Mouse (Mus musculus) small intestine, adult 2 months (tissue): ENCODE measurements around the gene Nid1. TPM values are rescaled to one million over a fixed set of nuclear protein-coding genes. Genes with fewer than 3 reads are reported as not detected.
"Not testable (repeated sequence)": the region's sequence is repeated elsewhere in the genome, so short reads cannot be mapped to it uniquely, and the experiment has no call there.

Source experiments
- H3K27ac ChIP-seq: fragments of 200-500 bp; 2 replicates; pipeline ENCODE4 v1.5.1; 2012; ENCODE audit warnings: low read depth, low read length, control low read depth, inconsistent platforms; ENCODE audit not compliant: insufficient read depth
- H3K27me3 ChIP-seq: fragments of 200-500 bp; 2 replicates; pipeline ENCODE4 v1.6.1; 2012; ENCODE audit warnings: mild to moderate bottlenecking, moderate library complexity, low read length, inconsistent platforms; ENCODE audit not compliant: control insufficient read depth, insufficient read depth
- H3K36me3 ChIP-seq: fragments of 200-500 bp; 2 replicates; pipeline ENCODE4 v1.6.1; 2012; ENCODE audit warnings: mild to moderate bottlenecking, low read length, control low read depth, inconsistent platforms; ENCODE audit not compliant: control insufficient read depth, insufficient read depth
- H3K4me1 ChIP-seq: fragments of 200-500 bp; 2 replicates; pipeline ENCODE4 v1.6.1; 2012; ENCODE audit warnings: low read length, inconsistent platforms, mixed read lengths; ENCODE audit not compliant: control insufficient read depth, insufficient read depth, insufficient read length
- H3K4me3 ChIP-seq: fragments of 200-500 bp; 2 replicates; pipeline ENCODE4 v1.5.1; 2012; ENCODE audit warnings: low read depth, mild to moderate bottlenecking, control low read depth, inconsistent platforms, low read length, moderate library complexity
- CTCF ChIP-seq: fragments of 200-500 bp; IDR thresholded peaks from 2 replicates; pipeline ENCODE4 v1.5.1; 2012; ENCODE audit warnings: low read depth, mild to moderate bottlenecking, control low read depth, inconsistent platforms, low read length, moderate library complexity, mixed read lengths; ENCODE audit not compliant: insufficient replicate concordance, insufficient read length; ENCODE audit errors: extremely low read depth
- POLR2A ChIP-seq: fragments of 200-500 bp; IDR thresholded peaks from 2 replicates; pipeline ENCODE4 v1.6.1; 2012; ENCODE audit warnings: low read depth, mild to moderate bottlenecking, control low read depth, inconsistent platforms, low read length, moderate library complexity
- WGBS: fragments of 180-500 bp; shearing (Covaris S2); methylation state at CpG from one replicate; pipeline ENCODE4 v1.1.7; 2018; 5-methylcytosine and 5-hydroxymethylcytosine counted together
- polyA plus RNA-seq: library from polyadenylated mRNA; depleted of rRNA; stranded (reverse); fragments of >200 nt; gene quantifications from 2 replicates; pipeline ENCODE4 v1.2.3, GENCODE M21; 2012

Gene Nid1
- polyA plus RNA-seq, 1 experiment, result 26.2 TPM

- not testable (repeated sequence) for H3K36me3 ChIP-seq, H3K4me3 ChIP-seq, H3K27ac ChIP-seq, H3K4me1 ChIP-seq, H3K27me3 ChIP-seq
- 80% methylated on average over 6 of the region's 6 CpGs for WGBS
These were observed 16.0 kb downstream of the Nid1 start for GRCm38 (mm10) chr13:13453332-13453731.

GRCm38 (mm10) chr13:13454249-13454648, 16.9 kb downstream of the Nid1 start:
- WGBS, result 82% methylated on average over 7 of the region's 7 CpGs
- H3K36me3 ChIP-seq, H3K27ac ChIP-seq, H3K4me3 ChIP-seq, H3K4me1 ChIP-seq, H3K27me3 ChIP-seq: not testable (repeated sequence)

- H3K36me3 ChIP-seq, H3K4me1 ChIP-seq, H3K27ac ChIP-seq, H3K4me3 ChIP-seq, H3K27me3 ChIP-seq: not testable (repeated sequence)
- 57% methylated on average over 9 of the region's 9 CpGs for WGBS
These were observed 18.5 kb downstream of the Nid1 start for GRCm38 (mm10) chr13:13455632-13456492.

- no peaks in the 10 kb centered on the region for H3K27me3 ChIP-seq
- no peak overlapping the region for H3K27ac ChIP-seq
- 73% methylated on average over 4 of the region's 4 CpGs for WGBS
- no peaks in the 10 kb centered on the region for H3K4me1 ChIP-seq
- no peak overlapping the region for H3K4me3 ChIP-seq
- no peaks in the 10 kb centered on the region for H3K36me3 ChIP-seq
- no peak for TF ChIP-seq CTCF
- no peak for TF ChIP-seq POLR2A
These were observed 20.9 kb downstream of the Nid1 start for GRCm38 (mm10) chr13:13458138-13458737.

GRCm38 (mm10) chr13:13460521-13461138, 23.3 kb downstream of the Nid1 start:
- no peaks in the 10 kb centered on the region for H3K36me3 ChIP-seq
- no peaks in the 10 kb centered on the region for H3K27me3 ChIP-seq
- no peak overlapping the region for H3K4me3 ChIP-seq
- no peaks in the 10 kb centered on the region for H3K4me1 ChIP-seq
- H3K27ac ChIP-seq, result no peak overlapping the region
- WGBS, result 81% methylated on average over 2 of the region's 2 CpGs
- no peak for TF ChIP-seq POLR2A
- TF ChIP-seq CTCF, result no peak

GRCm38 (mm10) chr13:13461446-13462192, 24.3 kb downstream of the Nid1 start:
- WGBS, result 79% methylated on average over 4 of the region's 4 CpGs
- Histone ChIP-seq H3K4me3 (no peak overlapping the region), H3K4me1 (no peaks in the 10 kb centered on the region), H3K27me3 (no peaks in the 10 kb centered on the region), H3K27ac (no peak overlapping the region), H3K36me3 (no peaks in the 10 kb centered on the region)
- TF ChIP-seq CTCF, result no peak
- TF ChIP-seq POLR2A, result no peak

- 75% methylated on average over 3 of the region's 3 CpGs for WGBS
- Histone ChIP-seq H3K27me3 (no peaks in the 10 kb centered on the region), H3K27ac (no peak overlapping the region), H3K4me1 (no peaks in the 10 kb centered on the region), H3K36me3 (no peaks in the 10 kb centered on the region), H3K4me3 (no peak overlapping the region)
- no peak for TF ChIP-seq POLR2A
- TF ChIP-seq CTCF, result no peak
These were observed 26.6 kb downstream of the Nid1 start for GRCm38 (mm10) chr13:13463949-13464348.

- H3K4me1 ChIP-seq, H3K36me3 ChIP-seq, H3K27me3 ChIP-seq, H3K4me3 ChIP-seq, H3K27ac ChIP-seq: not testable (repeated sequence)
These were observed 29.9 kb downstream of the Nid1 start for GRCm38 (mm10) chr13:13467249-13467648.
